Mouse (Mus musculus): ENCODE data around the gene Lyrm7. TPM values are rescaled to one million over a fixed set of nuclear protein-coding genes. Genes with fewer than 3 reads are reported as not detected.
A peak's percentile ranks its signal among the peaks of the same experiment; 100 is the strongest.

The Lyrm7 gene
- total and polyA plus RNA-seq, 3 experiments, result 11.1 to 40.1 (median 38.6) TPM

DNA sequence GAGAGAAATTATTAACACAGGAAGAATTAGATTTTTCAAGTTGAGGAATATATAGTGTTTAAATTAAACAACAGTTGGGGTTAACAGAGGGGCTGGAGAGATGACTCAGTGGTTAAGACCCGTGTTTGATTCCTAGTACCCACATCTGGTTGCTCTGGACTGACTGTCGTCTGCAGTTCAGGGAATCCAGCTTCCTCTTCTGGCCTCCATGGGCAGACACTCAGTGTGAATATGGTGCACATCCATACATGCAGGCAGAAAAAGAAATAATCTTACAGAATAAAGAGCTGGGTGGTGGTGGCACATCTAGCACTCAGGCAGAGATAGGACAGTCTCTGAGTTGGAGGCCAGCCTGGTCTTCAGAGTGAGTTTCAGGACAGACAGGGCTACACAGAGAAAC, 7.7 kb upstream of the Lyrm7 start:
- no peaks in the 10 kb centered on the region for H3K79me2 ChIP-seq (replicated peaks; ENCODE audit: control insufficient read depth, insufficient read depth, low read length)
- intact Hi-C loops (cut with DNase I), result no loop called here
- TF ChIP-seq EP300 (IDR thresholded peaks at IDR 0.05; ENCODE audit: insufficient read depth, low read depth, low read length) (no peak), CTCF (IDR thresholded peaks at IDR 0.05) (no peak), POLR2A (IDR thresholded peaks at IDR 0.05; ENCODE audit: insufficient read depth, low read depth, low read length) (no peak)
- peaks cover 5% of the 10 kb centered on the region for H3K36me3 ChIP-seq (ENCODE audit: control insufficient read depth, insufficient read depth, low read length)
- no peak for DNase-seq
- H3K4me3 ChIP-seq, result no peak overlapping the region
- no peaks in the 10 kb centered on the region for H3K27me3 ChIP-seq (ENCODE audit: control insufficient read depth, insufficient read depth, low read length)
- H3K4me1 ChIP-seq (ENCODE audit: control insufficient read depth, insufficient read depth, low read length), result peaks cover 4% of the 10 kb centered on the region
- 68% methylated on average over 2 of the region's 2 CpGs for WGBS
- H3K9ac ChIP-seq (ENCODE audit: low read depth, low read length), result no peak overlapping the region
- no peak overlapping the region for H3K27ac ChIP-seq

DNA sequence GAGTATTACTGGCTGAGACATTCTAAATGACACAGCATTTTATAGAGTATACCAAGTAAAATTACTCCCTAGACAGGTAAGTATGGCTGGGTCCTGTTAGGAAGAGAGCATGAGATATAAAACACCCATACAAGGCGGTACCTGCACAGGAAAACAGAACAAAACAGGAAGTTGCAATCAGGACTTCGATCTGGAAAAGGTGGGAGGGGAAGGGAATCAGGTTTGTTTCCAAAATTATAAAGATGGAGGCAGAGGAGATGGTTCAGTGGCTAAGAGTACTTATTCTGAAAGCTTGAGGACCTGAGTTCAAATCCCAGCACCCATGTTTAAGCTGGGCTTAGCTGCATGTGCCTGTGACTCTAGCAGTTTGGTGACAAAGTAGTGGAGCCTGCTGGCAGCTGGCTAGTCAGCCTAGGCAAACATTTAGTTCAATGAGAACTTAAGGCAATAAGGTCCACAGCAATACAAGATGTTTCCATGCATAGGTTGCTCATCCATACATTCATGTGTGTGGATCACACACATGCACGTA, 7.3 kb upstream of the Lyrm7 start:
- 65% methylated on average over 3 of the region's 3 CpGs for WGBS
- no peak for TF ChIP-seq CTCF (IDR thresholded peaks at IDR 0.05)
- no peak for TF ChIP-seq EP300 (IDR thresholded peaks at IDR 0.05; ENCODE audit: insufficient read depth, low read depth, low read length)
- TF ChIP-seq POLR2A (IDR thresholded peaks at IDR 0.05; ENCODE audit: insufficient read depth, low read depth, low read length), result no peak
- peaks cover 4% of the 10 kb centered on the region for H3K4me1 ChIP-seq (ENCODE audit: control insufficient read depth, insufficient read depth, low read length)
- intact Hi-C loops (cut with DNase I), result no loop called here
- no peak for DNase-seq
- no peaks in the 10 kb centered on the region for H3K27me3 ChIP-seq (ENCODE audit: control insufficient read depth, insufficient read depth, low read length)
- no peak overlapping the region for H3K9ac ChIP-seq (ENCODE audit: low read depth, low read length)
- H3K36me3 ChIP-seq (ENCODE audit: control insufficient read depth, insufficient read depth, low read length), result peaks cover 5% of the 10 kb centered on the region
- H3K79me2 ChIP-seq (replicated peaks; ENCODE audit: control insufficient read depth, insufficient read depth, low read length), result no peaks in the 10 kb centered on the region
- no peak overlapping the region for H3K27ac ChIP-seq
- no peak overlapping the region for H3K4me3 ChIP-seq

DNA sequence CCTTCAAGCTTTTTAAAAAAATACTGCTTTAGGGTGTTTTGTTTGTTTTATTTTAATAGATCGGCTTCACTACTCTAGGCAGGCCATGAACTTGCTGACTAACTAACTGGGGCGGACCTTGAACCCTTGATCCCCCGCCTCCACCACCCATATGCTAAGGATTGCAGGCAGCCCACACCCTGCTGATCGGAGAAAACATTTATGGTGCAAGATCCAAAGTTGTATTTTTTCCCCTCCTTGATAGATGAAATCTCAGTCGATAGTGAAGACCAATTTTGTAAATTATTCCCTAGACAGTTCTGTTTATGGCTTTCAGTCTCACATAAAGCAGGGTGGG, 6.3 kb upstream of the Lyrm7 start:
- Histone ChIP-seq H3K27me3 (ENCODE audit: control insufficient read depth, insufficient read depth, low read length) (no peaks in the 10 kb centered on the region), H3K27ac (peak overlapping the region; percentile 98), H3K4me3 (peak overlapping the region; percentile 71), H3K9ac (ENCODE audit: low read depth, low read length) (peak overlapping the region; percentile 91), H3K36me3 (ENCODE audit: control insufficient read depth, insufficient read depth, low read length) (peaks cover 5% of the 10 kb centered on the region), H3K79me2 (replicated peaks; ENCODE audit: control insufficient read depth, insufficient read depth, low read length) (no peaks in the 10 kb centered on the region), H3K4me1 (ENCODE audit: control insufficient read depth, insufficient read depth, low read length) (peaks cover 4% of the 10 kb centered on the region)
- no peak for DNase-seq
- WGBS, result 12% methylated on average over 5 of the region's 5 CpGs
- intact Hi-C loops (cut with DNase I), result no loop called here
- TF ChIP-seq POLR2A (IDR thresholded peaks at IDR 0.05; ENCODE audit: insufficient read depth, low read depth, low read length) (no peak), EP300 (IDR thresholded peaks at IDR 0.05; ENCODE audit: insufficient read depth, low read depth, low read length) (no peak), CTCF (IDR thresholded peaks at IDR 0.05) (no peak)

DNA sequence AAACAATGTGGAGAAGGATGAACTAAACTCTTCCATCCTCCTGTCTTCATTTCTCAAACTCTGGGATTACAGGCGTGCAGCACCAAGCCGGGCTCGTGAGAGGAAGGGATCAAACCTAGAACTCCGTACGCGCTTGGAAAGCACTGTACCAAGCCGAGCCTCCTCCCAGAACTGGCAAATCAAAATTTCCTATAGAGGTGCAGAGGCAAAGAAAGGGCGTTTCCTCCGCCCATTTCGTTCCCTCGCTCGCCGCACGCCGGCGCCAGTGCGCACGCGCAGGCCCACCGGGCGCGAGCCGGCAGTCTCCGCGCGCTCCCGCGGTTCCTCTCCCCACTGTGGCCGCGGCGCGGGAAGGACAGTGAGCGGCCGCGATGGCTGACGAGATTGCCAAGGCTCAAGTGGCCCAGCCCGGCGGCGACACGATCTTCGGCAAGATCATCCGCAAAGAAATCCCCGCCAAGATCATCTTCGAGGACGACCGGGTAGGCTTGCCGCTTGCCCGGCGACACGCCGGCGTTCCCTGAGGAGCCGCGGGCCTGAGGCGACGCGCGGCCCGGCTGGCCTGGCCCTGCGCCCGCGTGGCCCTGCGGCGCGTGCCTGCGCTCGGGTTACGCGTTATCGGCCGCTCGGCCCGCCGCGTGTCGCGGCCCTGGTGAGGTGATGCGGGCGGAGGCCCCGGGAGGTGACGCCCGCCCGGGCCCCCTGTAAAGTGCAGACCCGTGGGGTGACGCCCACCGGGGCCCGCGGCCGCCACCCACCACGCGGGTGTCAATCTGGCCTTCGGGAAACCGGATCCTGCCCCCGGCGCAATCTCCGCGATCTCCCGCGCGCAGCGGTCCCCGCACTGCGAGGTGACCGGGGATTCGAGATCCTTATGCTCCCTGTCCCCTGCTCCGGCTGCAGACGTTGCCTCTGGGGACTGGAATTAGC, 5.7 kb upstream of the Lyrm7 start, which contains the start of gene Hint1:
TSS of gene Hint1 (plus strand) at position 265 of the 930 bp plus-strand sequence.
- WGBS, result under 1% methylated on average over 107 of the region's 107 CpGs
- TF ChIP-seq EP300 (IDR thresholded peaks at IDR 0.05; ENCODE audit: insufficient read depth, low read depth, low read length) (peak; percentile 46; the same call in 1 of the 2 replicates), CTCF (IDR thresholded peaks at IDR 0.05) (peak; percentile 50), POLR2A (IDR thresholded peaks at IDR 0.05; ENCODE audit: insufficient read depth, low read depth, low read length) (peak; percentile 94)
- Histone ChIP-seq H3K4me3 (peak within 1 kb of the TSS; percentile 71), H3K27me3 (ENCODE audit: control insufficient read depth, insufficient read depth, low read length) (no peaks in the 10 kb centered on the region), H3K27ac (peak within 1 kb of the TSS; percentile 98), H3K4me1 (ENCODE audit: control insufficient read depth, insufficient read depth, low read length) (peaks cover 4% of the 10 kb centered on the region), H3K9ac (ENCODE audit: low read depth, low read length) (peak within 1 kb of the TSS; percentile 91), H3K79me2 (replicated peaks; ENCODE audit: control insufficient read depth, insufficient read depth, low read length) (no peaks in the 10 kb centered on the region), H3K36me3 (ENCODE audit: control insufficient read depth, insufficient read depth, low read length) (peaks cover 2% of the 10 kb centered on the region)
- intact Hi-C loops (cut with DNase I), result no loop called here
- DNase-seq, result peak; percentile 97

DNA sequence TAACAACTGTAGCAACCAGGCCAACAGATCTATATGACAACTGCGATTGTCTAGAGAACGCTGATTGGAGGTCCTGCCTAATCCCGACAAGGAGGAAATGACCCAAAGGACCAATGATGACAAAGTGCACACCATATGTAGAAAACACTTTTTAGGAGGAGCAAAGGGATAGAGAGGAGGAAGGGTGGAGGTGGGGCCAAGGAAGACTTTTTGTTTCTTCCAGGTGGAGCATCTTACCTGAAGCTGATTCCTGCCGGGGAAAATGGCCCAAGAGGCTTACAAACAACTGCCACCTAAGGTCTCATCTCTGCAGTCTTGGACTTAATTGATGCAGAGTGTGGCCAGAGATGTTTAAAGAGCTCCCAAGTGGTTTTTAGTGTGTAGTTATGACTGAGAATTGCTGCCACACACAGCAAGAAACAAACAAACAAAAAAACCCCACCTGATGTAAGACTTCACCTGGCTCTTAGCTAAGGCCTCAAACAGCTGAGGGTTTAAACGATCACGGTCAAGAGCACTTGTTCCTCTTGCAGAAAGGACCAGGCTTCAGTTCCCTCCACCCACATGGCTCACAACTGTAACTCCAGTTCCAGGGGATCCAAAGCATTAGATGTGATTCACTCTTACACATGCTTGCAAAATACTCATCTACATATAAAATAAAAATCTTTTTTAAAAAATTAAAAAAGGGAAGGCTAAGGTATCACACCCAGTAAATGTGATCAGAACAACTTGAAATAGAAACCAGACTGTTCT, 4.8 kb upstream of the Lyrm7 start:
- Histone ChIP-seq H3K4me3 (peak overlapping the region; percentile 71), H3K36me3 (ENCODE audit: control insufficient read depth, insufficient read depth, low read length) (peaks cover 2% of the 10 kb centered on the region), H3K27me3 (ENCODE audit: control insufficient read depth, insufficient read depth, low read length) (no peaks in the 10 kb centered on the region), H3K9ac (ENCODE audit: low read depth, low read length) (no peak overlapping the region), H3K79me2 (replicated peaks; ENCODE audit: control insufficient read depth, insufficient read depth, low read length) (no peaks in the 10 kb centered on the region), H3K4me1 (ENCODE audit: control insufficient read depth, insufficient read depth, low read length) (peaks cover 4% of the 10 kb centered on the region), H3K27ac (peak overlapping the region; percentile 98)
- TF ChIP-seq EP300 (IDR thresholded peaks at IDR 0.05; ENCODE audit: insufficient read depth, low read depth, low read length) (no peak), POLR2A (IDR thresholded peaks at IDR 0.05; ENCODE audit: insufficient read depth, low read depth, low read length) (no peak), CTCF (IDR thresholded peaks at IDR 0.05) (no peak)
- intact Hi-C loops (cut with DNase I), result no loop called here
- DNase-seq, result no peak
- 82% methylated on average over 6 of the region's 6 CpGs for WGBS
